Mouse (Mus musculus): ENCODE measurements around the gene Raf1.

Raf1 gene

GRCm38 (mm10) chr6:115676452-115677128, at the start of gene Raf1:
TSS of gene Raf1 (minus strand) at chr6:115676635.
- peak; percentile 98 to 99 for DNase-seq (ENCODE audit: low spot score in 2 of 2)

- no peak for DNase-seq (ENCODE audit: low spot score in 2 of 2)
Observed at GRCm38 (mm10) chr6:115722246-115722645, 45.8 kb upstream of the Raf1 start.

- no peak for DNase-seq (ENCODE audit: low spot score in 2 of 2)
Observed at GRCm38 (mm10) chr6:115717715-115718558, 41.5 kb upstream of the Raf1 start.

- no peak for DNase-seq (ENCODE audit: low spot score in 2 of 2)
Observed at GRCm38 (mm10) chr6:115717101-115717652, 40.7 kb upstream of the Raf1 start.

- no peak for DNase-seq (ENCODE audit: low spot score in 2 of 2)
Observed at GRCm38 (mm10) chr6:115711261-115711660, 34.8 kb upstream of the Raf1 start.

- DNase-seq (ENCODE audit: low spot score in 2 of 2), result no peak
Observed at GRCm38 (mm10) chr6:115702901-115703300, 26.5 kb upstream of the Raf1 start.

GRCm38 (mm10) chr6:115701302-115701701, 24.9 kb upstream of the Raf1 start:
- no peak for DNase-seq (ENCODE audit: low spot score in 2 of 2)

- no peak for DNase-seq (ENCODE audit: low spot score in 2 of 2)
Observed at GRCm38 (mm10) chr6:115700778-115701177, 24.3 kb upstream of the Raf1 start.

- DNase-seq (ENCODE audit: low spot score in 2 of 2), result no peak
Observed at GRCm38 (mm10) chr6:115698699-115699098, 22.3 kb upstream of the Raf1 start.

GRCm38 (mm10) chr6:115697739-115698558, 21.5 kb upstream of the Raf1 start:
- DNase-seq (ENCODE audit: low spot score in 2 of 2), result no peak

GRCm38 (mm10) chr6:115696707-115697215, 20.3 kb upstream of the Raf1 start:
- no peak for DNase-seq (ENCODE audit: low spot score in 2 of 2)

- no peak for DNase-seq (ENCODE audit: low spot score in 2 of 2)
Observed at GRCm38 (mm10) chr6:115695124-115695523, 18.7 kb upstream of the Raf1 start.

- DNase-seq (ENCODE audit: low spot score in 2 of 2), result no peak
Observed at GRCm38 (mm10) chr6:115694441-115694842, 18.0 kb upstream of the Raf1 start.

- DNase-seq (ENCODE audit: low spot score in 2 of 2), result no peak
Observed at GRCm38 (mm10) chr6:115692963-115693730, 16.7 kb upstream of the Raf1 start.

- DNase-seq (ENCODE audit: low spot score in 2 of 2), result no peak
Observed at GRCm38 (mm10) chr6:115692163-115692950, 15.9 kb upstream of the Raf1 start.

GRCm38 (mm10) chr6:115690105-115690504, 13.7 kb upstream of the Raf1 start:
- no peak for DNase-seq (ENCODE audit: low spot score in 2 of 2)

GRCm38 (mm10) chr6:115688589-115688988, 12.2 kb upstream of the Raf1 start:
- no peak for DNase-seq (ENCODE audit: low spot score in 2 of 2)

GRCm38 (mm10) chr6:115687753-115688152, 11.3 kb upstream of the Raf1 start:
- DNase-seq (ENCODE audit: low spot score in 2 of 2), result no peak

GRCm38 (mm10) chr6:115684851-115685646, 8.6 kb upstream of the Raf1 start:
- no peak for DNase-seq (ENCODE audit: low spot score in 2 of 2)
